Mouse (Mus musculus): ENCODE measurements around the gene Sord. TPM values are rescaled to one million over a fixed set of nuclear protein-coding genes. Genes with fewer than 3 reads are reported as not detected.

Sord gene
- total RNA-seq, 2 experiments from 2014 or later: 15.2 to 18.5 TPM

GRCm38 (mm10) chr2:122297271-122298095, 62.9 kb downstream of the Sord start:
- intact Hi-C loops (cut with DNase I): no loop called here
- no peak overlapping the region for H3K27ac ChIP-seq
- no peak overlapping the region for H3K4me3 ChIP-seq
- DNase-seq (ENCODE audit: extremely low spot score in 1 of 2, low spot score in 2 of 2): no peak
- no peak for TF ChIP-seq CTCF (IDR thresholded peaks at IDR 0.05)

DNA sequence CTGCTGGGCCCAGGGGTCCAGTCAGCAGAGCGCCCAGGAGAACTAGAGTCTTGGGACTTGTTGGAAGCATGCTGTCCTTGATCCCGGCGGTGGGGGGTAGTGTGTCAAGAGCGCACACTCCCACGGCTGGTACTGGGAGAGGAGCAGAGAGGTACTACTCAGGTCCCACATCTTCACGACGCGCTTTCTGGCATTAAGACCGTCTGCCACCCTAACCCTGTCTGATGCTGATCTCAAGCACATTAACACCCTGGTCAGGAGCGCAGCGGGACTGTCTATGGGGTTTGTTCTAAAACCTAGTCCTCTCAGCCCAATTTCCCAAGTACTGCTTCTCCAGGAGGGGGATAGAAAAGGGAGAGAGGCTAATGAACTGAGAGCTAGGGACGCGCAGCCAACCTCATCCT, 63.5 kb downstream of the Sord start, which contains the start of gene Duox2:
Gene Duox2 (minus strand): TSS at position 354 of the 404 bp plus-strand sequence.
- intact Hi-C loops (cut with DNase I): no loop called here

GRCm38 (mm10) chr2:122298596-122299490, 64.3 kb downstream of the Sord start, which contains the start of gene Duoxa2:
Duoxa2 (plus strand) TSS chr2:122298900.
- Histone ChIP-seq H3K27ac (no peak within 1 kb of the TSS), H3K4me3 (no peak within 1 kb of the TSS)
- TF ChIP-seq CTCF (IDR thresholded peaks at IDR 0.05): no peak
- no peak for DNase-seq (ENCODE audit: extremely low spot score in 1 of 2, low spot score in 2 of 2)
- intact Hi-C loops (cut with DNase I): no loop called here

More for the DNA sequence above, 63.5 kb downstream of the Sord start, which contains the start of gene Duox2:
- no peak for DNase-seq (ENCODE audit: extremely low spot score in 1 of 2, low spot score in 2 of 2)
- no peak for TF ChIP-seq CTCF (IDR thresholded peaks at IDR 0.05)
- H3K27ac ChIP-seq: no peak within 1 kb of the TSS
- no peak within 1 kb of the TSS for H3K4me3 ChIP-seq

- no peak for TF ChIP-seq CTCF (IDR thresholded peaks at IDR 0.05)
- no peak overlapping the region for H3K27ac ChIP-seq
- DNase-seq (ENCODE audit: extremely low spot score in 1 of 2, low spot score in 2 of 2): no peak
- H3K4me3 ChIP-seq: no peak overlapping the region
- intact Hi-C loops (cut with DNase I): loop anchor here (5.0 kb wide), 3 partner anchors 53 to 228 kb away; no protein-coding TSS in a partner anchor
These were observed 65.5 kb downstream of the Sord start for GRCm38 (mm10) chr2:122299911-122300655.

DNA sequence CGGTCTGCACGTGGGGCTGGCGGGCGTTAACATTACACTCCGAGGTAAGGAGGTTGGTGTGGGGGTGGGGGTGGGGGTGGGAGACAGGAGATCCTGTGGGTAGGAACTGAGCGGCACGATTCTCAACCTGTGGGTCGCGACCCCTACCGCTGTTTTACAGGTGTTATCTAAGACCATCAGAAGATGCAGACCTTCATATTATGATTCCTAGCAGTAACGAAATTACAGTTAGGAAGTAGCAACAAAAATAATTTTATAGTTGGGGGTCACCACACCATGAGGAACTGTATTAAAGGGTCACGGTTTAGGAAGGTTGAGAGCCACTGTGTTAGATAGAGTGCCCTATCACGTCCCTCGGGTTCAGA, 66.1 kb downstream of the Sord start:
- intact Hi-C loops (cut with DNase I): loop anchor here (5.0 kb wide), 3 partner anchors 53 to 228 kb away; no protein-coding TSS in a partner anchor
- Histone ChIP-seq H3K27ac (no peak overlapping the region), H3K4me3 (no peak overlapping the region)
- no peak for DNase-seq (ENCODE audit: extremely low spot score in 1 of 2, low spot score in 2 of 2)
- no peak for TF ChIP-seq CTCF (IDR thresholded peaks at IDR 0.05)

- no peak overlapping the region for H3K27ac ChIP-seq
- DNase-seq (ENCODE audit: extremely low spot score in 1 of 2, low spot score in 2 of 2): peak; percentile 17 to 28
- intact Hi-C loops (cut with DNase I): loop anchor here (5.0 kb wide), 3 partner anchors 54 to 229 kb away; no protein-coding TSS in a partner anchor
- no peak for TF ChIP-seq CTCF (IDR thresholded peaks at IDR 0.05)
- H3K4me3 ChIP-seq: peak overlapping the region; percentile 25
These were observed 66.8 kb downstream of the Sord start for GRCm38 (mm10) chr2:122301081-122301920.

DNA sequence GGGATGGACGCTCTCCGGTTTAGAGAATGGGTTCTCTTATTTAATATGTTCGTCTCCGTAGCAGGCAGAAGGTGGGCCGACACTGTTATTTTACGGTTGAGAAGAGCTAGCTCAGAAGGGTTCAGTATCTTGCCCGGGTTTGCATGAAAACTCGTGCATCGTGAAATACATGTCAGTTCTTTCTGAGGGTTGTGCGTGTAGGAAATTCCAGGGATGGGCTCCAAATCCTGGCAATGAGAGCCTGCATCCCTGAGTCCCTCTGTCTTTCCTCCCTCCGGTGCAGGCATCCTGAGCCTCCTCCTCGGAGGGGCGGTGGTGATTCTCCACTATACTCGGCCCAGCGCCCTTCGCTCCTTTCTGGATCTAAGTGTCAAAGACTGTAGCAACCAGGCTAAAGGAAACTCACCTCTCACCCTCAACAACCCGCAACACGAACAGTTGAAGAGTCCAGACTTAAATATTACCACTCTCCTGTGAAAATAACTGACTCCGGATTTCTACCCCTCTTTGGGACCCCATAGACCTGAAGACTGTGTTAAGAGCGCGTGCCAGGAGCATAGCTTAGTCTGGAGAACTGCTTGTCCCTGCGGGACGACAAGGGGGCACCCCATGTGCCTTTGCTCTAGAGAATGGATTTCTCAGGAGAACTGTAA, 67.5 kb downstream of the Sord start:
- intact Hi-C loops (cut with DNase I): loop anchor here (5.0 kb wide), 3 partner anchors 55 to 230 kb away; no protein-coding TSS in a partner anchor
- TF ChIP-seq CTCF (IDR thresholded peaks at IDR 0.05): no peak
- peak overlapping the region; percentile 25 for H3K4me3 ChIP-seq

GRCm38 (mm10) chr2:122302574-122303241, 68.2 kb downstream of the Sord start:
- peak; percentile 75 for TF ChIP-seq CTCF (IDR thresholded peaks at IDR 0.05)
- intact Hi-C loops (cut with DNase I): loop anchor here (5.0 kb wide), 3 partner anchors 55 to 230 kb away; no protein-coding TSS in a partner anchor

More for the DNA sequence above, 67.5 kb downstream of the Sord start:
- DNase-seq (ENCODE audit: extremely low spot score in 1 of 2, low spot score in 2 of 2): no peak
- no peak overlapping the region for H3K27ac ChIP-seq

GRCm38 (mm10) chr2:122304544-122304943, 70.0 kb downstream of the Sord start:
- no peak overlapping the region for H3K4me3 ChIP-seq
- intact Hi-C loops (cut with DNase I): loop anchor here (5.0 kb wide), 3 partner anchors 57 to 232 kb away; no protein-coding TSS in a partner anchor
- no peak overlapping the region for H3K27ac ChIP-seq
- no peak for TF ChIP-seq CTCF (IDR thresholded peaks at IDR 0.05)
- DNase-seq (ENCODE audit: extremely low spot score in 1 of 2, low spot score in 2 of 2): no peak

More at GRCm38 (mm10) chr2:122302574-122303241, 68.2 kb downstream of the Sord start:
- Histone ChIP-seq H3K27ac (no peak overlapping the region), H3K4me3 (no peak overlapping the region)
- peak; percentile 45 to 54 for DNase-seq (ENCODE audit: extremely low spot score in 1 of 2, low spot score in 2 of 2)
